Mouse (Mus musculus) urinary bladder, postnatal 4 days (tissue): ENCODE measurements around the gene Vmn1r73.

Experiments used
- DNase-seq, 2 experiments: peaks; one replicate each; pipeline ENCODE4 v3.0.0; 2021 to 2022; ENCODE audit warnings: low spot score in 2 of 2

The Vmn1r73 gene

GRCm38 (mm10) chr7:11729966-11730365 lies at the start of gene Vmn1r73:
Vmn1r73 (plus strand) TSS chr7:11730266.
- DNase-seq: no peak
